Mouse (Mus musculus) kidney, postnatal 14 days (tissue): Measurements from ENCODE around the gene Olfr796.

ENCODE experiments used
- DNase-seq: peaks from one replicate; pipeline ENCODE4 v3.0.0; 2022; ENCODE audit warnings: mixed read lengths

The Olfr796 gene

DNA sequence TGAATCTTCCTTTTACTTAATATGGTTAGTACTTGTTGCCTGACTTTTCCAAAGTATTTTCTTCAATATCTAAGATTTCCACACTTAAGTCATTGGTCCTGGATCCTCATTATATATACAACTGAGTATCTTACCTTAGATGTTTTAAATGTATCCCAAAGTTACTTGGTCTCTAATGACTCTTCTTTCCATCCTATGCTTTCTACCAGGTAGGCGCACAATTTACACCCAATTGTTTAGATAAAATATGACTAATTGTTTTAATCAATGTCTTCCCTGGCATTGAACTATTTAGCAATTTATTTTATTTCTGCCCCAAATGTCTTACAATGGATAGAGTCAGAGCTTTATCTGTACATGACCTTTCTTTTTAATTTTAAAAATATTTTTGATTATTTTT is at the start of gene Olfr796:
Olfr796 (minus strand) TSS at position 101 of the 400 bp plus-strand sequence.
- DNase-seq, result no peak

DNA sequence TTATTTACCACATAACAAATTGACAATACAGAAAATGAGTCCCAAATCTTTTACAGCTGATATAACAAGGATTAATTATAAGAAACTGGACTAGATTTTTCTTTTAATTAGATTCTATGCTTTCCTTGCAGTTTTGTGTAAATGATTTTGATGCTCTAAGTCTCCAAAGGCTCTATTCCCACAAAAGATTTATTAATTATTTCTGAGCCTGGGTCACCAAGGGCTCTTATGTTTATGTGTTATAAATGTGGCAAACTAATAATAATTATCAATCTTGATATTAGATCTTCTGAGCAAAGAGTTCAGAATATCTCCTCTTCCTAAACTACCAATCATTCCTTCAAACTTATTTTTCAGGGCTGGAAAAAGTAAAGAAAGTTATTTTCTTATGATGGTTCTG is 45.0 kb upstream of the Olfr796 start, which contains the start of gene Olfr800:
Olfr800 (plus strand) TSS at position 301 of the 400 bp plus-strand sequence.
- DNase-seq, result no peak

DNA sequence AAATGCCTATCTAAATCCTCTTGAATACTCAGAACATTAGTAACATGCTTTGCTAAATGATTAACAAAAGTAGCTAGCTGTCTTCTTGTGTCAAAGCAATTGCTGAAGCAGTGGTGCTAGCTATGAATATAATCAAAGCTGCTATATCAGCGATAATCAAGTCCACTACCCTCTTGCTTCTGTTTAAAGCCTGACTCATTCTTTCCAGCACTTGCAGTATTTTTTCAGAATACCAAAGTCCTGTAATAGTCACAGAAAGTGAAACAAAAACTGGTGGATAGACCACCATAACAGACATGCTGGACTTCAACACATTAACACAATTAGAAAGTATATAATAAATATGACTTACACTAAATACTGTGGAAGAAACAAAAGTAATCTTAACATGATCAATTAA is 39.4 kb upstream of the Olfr796 start:
- no peak for DNase-seq

DNA sequence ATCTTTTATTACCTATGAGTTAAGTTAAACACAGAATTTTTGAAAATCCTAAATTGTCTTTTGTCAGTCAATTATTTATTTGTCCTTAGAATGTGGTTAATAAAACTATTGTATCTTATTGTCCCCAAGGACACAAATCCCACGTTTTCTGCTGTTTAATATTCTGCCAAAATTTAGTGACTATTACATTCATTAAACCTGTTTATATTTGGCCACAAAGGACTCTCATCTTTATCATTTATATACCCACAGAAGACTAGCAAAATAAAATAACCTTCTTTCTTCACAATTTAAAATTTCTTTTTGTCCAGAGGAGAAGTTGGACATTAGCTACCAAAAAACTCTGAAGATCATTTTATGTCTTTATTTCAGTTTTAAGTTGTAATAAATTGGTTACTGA is 24.8 kb upstream of the Olfr796 start, which contains the start of gene Olfr799:
Olfr799 (plus strand) TSS at position 301 of the 400 bp plus-strand sequence.
- no peak for DNase-seq

DNA sequence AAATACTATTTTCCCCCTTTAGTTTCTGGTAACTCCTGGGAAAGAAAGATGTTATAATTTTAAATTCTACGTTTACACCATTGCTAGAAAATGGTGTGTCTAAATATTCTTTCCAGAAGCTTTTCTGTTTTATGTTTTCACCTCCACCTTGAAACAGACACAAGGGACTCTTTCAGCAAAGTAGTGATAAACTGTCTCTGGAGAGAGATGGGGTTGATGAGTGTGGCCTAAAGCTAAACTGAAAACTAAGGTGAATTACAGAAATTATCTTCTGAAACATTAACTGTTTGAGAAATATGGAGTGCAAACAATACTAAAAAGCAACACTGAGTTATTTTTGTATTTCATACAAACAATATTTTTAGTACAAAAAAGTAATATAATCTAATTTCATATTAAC is 15.5 kb upstream of the Olfr796 start, which contains the start of gene Olfr798:
Olfr798 (minus strand) TSS at position 101 of the 400 bp plus-strand sequence.
- DNase-seq, result no peak

DNA sequence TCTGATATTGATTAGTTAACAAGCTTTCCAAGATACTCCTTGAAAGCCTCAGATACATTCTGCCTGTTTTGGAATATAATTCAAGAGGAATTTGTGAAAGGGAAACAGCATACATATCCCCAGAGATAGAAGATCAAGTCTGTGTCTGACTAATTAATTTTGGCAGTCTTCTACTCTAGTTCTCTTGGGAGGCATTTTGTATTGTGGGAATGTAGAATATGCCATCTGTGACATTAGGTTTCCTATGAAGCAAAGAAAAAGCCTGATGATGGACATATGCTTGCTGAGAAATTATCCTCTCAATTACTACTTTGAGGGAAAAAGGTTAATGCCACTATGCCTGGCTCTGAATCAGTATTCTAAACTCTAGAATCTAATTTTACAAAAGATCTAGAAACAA is 10.9 kb upstream of the Olfr796 start:
- no peak for DNase-seq

DNA sequence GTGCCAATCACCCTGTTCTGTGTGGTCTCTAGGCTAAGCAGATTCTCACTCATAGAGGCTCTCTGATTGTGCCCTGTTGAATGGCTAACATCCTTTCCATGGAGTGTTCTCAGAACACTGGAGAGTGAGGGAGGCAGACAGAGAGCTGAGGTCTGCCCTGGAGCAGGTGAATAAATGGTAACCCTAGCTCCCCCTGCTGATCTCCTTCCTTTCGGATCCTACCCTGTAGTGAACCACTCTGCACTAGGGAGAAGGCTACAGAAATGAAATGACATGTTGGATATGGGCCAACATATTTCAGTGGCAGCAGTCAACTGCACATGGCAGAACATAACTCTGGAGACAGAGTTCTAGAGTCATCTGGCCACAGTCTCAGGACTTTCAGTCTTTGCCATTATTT is 9.4 kb upstream of the Olfr796 start:
- DNase-seq, result no peak

DNA sequence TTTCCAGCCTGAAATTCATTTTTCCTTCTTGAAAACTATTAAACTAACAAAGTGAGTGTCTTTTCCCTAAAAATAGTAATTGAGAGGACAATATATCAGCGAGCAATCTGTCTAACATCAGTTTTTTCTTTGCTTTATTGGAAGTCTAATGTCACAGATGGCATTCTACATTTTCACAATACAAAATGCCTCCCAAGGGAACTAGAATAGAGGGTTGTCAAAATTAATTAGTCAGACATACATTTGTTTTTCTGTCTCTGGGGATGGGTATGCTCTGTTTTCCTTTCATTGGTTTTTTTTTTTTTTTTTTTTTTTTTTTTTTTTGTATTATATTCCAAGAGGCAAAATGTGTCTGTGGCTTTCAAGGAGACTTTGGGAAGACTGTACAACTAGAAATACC is 35.3 kb downstream of the Olfr796 start:
- no peak for DNase-seq

DNA sequence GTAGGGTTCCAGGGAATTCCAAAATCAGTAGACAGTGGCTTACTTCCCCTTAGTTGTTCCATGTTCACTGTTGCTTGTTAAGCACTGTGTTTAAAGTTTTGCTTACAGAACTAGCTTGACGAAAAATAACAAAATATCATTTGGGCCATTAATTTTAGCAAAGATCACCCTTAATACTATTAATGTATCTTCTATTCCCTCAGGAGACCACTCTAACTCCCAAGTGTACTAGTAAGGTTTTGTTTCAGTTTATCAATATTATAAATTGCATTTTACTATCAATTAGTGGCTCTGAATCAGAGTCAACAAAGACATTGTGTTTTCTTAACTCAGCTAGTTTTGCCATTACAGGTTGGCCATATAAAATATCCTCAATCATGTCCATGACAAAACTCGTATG is 45.0 kb downstream of the Olfr796 start, which contains the start of gene Olfr794:
Olfr794 (plus strand) TSS at position 301 of the 400 bp plus-strand sequence.
- no peak for DNase-seq
